Mouse (Mus musculus): ENCODE results near the gene Lcp1.
"Not testable (repeated sequence)": the region's sequence is repeated elsewhere in the genome, so short reads cannot be mapped to it uniquely, and the experiment has no call there.

The Lcp1 gene

GRCm38 (mm10) chr14:75130501-75131318 lies at the start of gene Lcp1, which contains the start of gene Lrrc63:
Gene Lcp1, plus strand, starts transcription at chr14:75131101.
Gene Lrrc63, minus strand, starts transcription at chr14:75130881.
- peak; percentile 86 to 92 for DNase-seq (ENCODE audit: low spot score in 2 of 2)

GRCm38 (mm10) chr14:75102956-75103355 lies 27.9 kb upstream of the Lcp1 start:
- DNase-seq (ENCODE audit: low spot score in 2 of 2) = no peak

GRCm38 (mm10) chr14:75121658-75122057 lies 9.2 kb upstream of the Lcp1 start:
- peak in 1 of 2 experiments; percentile 47 for DNase-seq (ENCODE audit: low spot score in 2 of 2)

DNA sequence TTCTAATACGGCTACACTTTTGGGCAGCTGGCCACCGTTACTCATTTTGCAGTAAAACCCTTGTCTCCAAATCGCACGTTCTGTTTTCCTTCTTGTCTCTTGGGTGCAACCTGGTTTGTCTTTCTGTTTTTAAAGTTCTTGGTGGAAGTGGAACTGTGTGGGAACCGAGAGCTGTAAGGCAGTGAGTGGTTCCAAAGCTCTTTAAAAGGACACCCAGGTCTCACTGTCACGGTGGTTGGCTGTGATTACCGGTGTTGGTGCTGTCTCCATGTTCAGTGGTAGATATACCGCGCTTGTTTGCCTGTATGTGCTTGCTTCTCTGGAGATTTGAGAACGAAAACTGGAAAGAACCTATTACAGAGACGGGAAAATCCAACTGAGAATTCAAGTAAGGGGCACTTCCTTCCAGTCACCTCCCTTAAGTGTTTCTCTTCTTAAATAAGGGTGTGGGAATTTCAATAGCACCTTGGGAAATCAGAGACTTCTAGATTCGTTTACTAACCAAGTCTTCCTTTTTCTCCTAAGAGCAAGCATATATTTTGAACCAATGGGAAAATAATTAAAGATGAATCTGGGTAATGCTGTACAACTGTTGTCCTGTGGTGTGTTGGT lies 529 bp downstream of the Lcp1 start:
- no peak for DNase-seq (ENCODE audit: low spot score in 2 of 2)

- no peak for DNase-seq (ENCODE audit: low spot score in 2 of 2)
Measured at GRCm38 (mm10) chr14:75136119-75136966, 5.4 kb downstream of the Lcp1 start.

- peak; percentile 79 for DNase-seq (ENCODE audit: low spot score in 2 of 2)
Measured at GRCm38 (mm10) chr14:75138503-75138902, 7.6 kb downstream of the Lcp1 start.

DNA sequence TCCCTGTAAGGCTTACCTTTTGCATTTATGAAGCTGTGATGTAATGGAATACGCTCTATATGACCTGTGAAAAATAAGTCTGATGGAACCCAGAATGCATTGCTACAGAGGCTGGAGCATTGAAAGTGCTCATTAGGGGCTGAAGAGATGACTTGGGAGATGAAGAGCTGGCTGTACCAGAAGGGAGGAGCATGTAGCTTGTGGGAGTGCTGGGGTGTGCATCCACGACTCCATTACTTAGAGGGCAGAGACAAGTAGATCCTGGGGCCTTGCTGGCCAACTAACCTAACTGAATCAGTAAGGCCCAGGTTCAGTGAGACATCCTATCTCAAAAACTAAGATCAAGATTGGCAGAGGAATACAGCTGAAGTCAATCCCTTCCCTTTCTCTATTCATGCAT lies 8.3 kb downstream of the Lcp1 start:
- no peak for DNase-seq (ENCODE audit: low spot score in 2 of 2)

GRCm38 (mm10) chr14:75147706-75148105 lies 16.8 kb downstream of the Lcp1 start:
- not testable (repeated sequence) for DNase-seq (ENCODE audit: low spot score in 2 of 2)

- DNase-seq (ENCODE audit: low spot score in 2 of 2) = no peak
Measured at GRCm38 (mm10) chr14:75148229-75148628, 17.3 kb downstream of the Lcp1 start.

DNA sequence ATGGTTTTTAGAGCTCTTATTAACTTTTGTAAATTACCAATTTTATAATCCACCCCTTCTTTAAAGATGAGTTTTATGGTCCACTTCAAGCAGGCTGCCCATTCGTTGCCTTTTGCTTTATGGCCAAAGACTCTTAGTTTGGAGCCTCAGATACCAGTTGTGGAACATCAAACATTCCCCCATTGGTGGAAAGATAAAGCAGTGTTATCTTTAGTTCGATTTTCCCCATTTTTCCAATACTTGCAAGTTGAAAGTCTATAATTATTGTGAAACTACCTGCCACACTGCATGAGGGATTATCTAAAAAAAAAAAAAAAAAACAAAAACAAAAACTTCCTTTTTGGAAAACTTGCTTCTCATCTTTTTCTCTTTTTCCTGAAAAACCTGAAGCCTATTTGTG lies 19.8 kb downstream of the Lcp1 start:
- no peak for DNase-seq (ENCODE audit: low spot score in 2 of 2)

- DNase-seq (ENCODE audit: low spot score in 2 of 2) = no peak
Measured at GRCm38 (mm10) chr14:75151146-75151545, 20.2 kb downstream of the Lcp1 start.

DNA sequence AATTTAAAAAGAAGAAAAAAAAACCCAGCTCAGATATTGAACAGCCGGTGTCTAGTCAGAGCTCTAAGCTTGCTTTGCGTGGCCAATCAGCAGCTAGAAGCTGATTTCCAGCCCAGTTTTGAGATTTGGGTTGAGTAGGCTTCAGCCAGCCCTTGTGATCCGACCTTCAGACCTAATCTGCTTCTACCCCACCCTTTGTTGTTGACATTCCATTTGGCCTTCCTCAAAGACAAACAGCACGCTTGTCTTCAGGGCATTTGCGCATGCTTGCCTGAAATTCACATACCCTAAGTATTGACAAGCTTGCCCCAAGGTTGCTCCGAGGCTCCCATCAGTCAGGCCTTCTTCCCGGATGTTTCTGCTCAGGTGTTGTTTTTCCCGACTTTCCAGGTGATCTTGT lies 23.6 kb downstream of the Lcp1 start:
- DNase-seq (ENCODE audit: low spot score in 2 of 2) = no peak

DNA sequence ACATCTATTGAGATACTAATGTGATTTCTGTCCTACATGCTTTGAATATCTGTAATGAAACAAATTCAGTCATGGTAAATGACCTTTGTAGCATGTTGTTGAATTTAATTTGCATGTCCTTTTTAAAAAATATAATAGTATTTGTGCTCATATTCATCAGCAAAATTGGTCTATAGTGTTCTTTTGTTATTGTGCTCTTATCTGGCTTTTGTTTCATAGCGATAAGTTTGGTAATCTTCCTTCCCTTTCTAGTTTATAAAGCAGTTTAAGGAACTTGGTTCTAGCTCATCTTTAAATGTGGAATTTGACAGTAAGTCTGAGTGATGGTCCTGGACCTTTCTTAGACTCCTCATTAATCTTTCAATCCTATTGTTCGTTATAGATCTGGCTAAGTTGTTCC lies 28.5 kb downstream of the Lcp1 start:
- no peak for DNase-seq (ENCODE audit: low spot score in 2 of 2)

DNA sequence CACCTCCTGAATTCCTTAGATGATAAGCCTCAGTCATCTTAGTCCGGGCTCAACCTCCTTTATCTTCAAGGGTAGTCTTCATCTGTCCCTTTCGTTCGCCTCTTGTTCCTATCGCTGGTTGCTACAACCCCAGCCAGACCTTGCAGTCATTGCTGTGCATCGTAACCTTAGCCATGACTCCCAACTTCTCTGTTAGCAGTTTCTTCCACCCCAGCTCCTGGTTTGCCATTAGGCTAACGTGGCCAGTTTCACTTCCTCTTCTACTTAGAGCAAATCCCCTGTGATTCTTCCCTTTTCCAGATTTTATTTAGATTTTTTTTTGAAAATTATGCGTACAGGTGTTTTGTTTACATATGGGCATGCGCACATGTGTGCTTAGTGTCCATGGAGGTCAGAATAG lies 33.0 kb downstream of the Lcp1 start:
- peak in 1 of 2 experiments; percentile 40 for DNase-seq (ENCODE audit: low spot score in 2 of 2)

DNA sequence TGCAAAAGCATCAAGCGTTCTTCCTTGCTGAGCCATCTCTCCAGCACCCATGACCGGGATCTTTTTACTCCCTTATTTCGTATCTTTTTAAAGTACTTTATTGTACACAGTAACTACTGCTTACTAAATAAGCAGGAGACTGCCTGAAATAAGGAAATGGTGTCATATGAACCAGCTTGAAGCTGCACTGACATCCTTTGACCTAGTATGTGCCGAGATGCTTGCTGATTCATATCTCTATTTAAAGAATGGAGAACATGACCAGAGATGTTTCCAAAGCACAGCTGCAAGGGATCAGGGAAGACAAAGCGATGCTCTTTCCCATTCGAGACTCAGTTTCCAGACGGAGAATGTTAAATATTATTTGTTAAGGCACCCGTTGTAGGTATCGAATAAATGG lies 33.4 kb downstream of the Lcp1 start:
- no peak for DNase-seq (ENCODE audit: low spot score in 2 of 2)

GRCm38 (mm10) chr14:75165574-75166131 lies 34.8 kb downstream of the Lcp1 start:
- DNase-seq (ENCODE audit: low spot score in 2 of 2) = no peak

DNA sequence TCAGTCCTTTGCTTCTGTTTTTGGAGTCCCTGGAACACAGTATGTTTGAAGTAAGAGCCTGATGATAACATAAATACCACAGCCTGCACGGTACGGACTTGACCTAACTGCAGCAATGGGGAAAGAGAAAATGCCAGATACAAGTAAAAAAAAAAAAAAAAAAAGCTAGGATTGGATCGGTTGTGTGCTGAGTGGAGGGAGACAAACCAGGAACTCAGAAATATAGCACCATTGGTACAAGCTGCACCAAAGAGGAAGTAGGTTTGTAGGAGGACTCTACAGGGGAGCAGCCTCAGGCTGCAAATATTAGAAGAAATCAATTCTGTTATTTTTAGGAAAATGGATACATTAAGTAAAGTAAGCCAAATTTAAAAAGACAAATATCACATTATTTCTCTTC lies 37.6 kb downstream of the Lcp1 start:
- no peak for DNase-seq (ENCODE audit: low spot score in 2 of 2)

GRCm38 (mm10) chr14:75170546-75170945 lies 39.6 kb downstream of the Lcp1 start:
- no peak for DNase-seq (ENCODE audit: low spot score in 2 of 2)

DNA sequence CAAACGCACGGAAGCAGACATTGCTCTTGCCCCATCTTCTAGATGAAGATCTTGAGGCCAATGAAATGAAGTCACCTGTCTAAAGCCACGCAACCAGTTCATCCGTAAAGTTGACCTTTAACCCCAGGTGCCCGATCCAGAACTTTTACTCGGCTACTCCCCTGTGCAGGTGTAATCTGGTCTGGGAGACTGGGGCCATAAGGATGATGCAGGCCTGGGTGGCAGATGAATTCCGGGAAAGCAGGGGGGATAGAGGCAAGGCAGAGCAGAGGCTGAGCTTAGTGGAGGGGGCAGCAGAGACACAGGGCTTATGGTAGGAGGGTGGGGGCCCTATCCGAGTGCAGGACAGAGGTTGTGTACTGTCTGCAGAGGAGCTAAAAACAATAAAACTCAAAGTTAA lies 43.4 kb downstream of the Lcp1 start:
- DNase-seq (ENCODE audit: low spot score in 2 of 2) = no peak

GRCm38 (mm10) chr14:75174731-75175555 lies 44.0 kb downstream of the Lcp1 start:
- DNase-seq (ENCODE audit: low spot score in 2 of 2) = no peak

DNA sequence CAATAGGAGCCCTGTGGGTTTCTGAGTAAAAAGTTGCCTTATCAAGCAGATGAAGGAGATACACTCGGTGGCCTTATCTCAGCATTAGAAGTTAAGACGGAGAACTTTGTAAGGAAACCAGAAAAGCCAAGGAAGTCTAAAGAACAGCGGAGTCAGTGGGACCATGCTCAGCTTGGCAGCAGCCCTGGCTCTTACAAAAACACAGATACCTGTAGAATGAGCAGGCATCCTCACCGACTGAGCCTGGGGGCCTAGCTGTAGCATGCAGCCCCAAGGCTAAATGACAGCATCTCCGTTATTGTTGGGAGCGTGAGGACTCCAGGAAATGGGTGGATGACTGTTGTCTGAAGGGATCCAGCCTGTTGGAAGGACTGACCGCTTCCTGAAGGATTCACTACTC lies 44.9 kb downstream of the Lcp1 start:
- DNase-seq (ENCODE audit: low spot score in 2 of 2) = no peak
